Mouse (Mus musculus): ENCODE measurements around the gene Ubp1. TPM values are rescaled to one million over a fixed set of nuclear protein-coding genes. Genes with fewer than 3 reads are reported as not detected.

Ubp1 gene
- polyA plus RNA-seq, 1 experiment from 2014 or later = 29.3 TPM

- no peak for ATAC-seq
- Histone ChIP-seq H3K9me3 (no peaks in the 10 kb centered on the region), H3K9ac (no peak overlapping the region), H3K36me3 (no peaks in the 10 kb centered on the region), H3K4me2 (replicated peaks) (no peak overlapping the region), H3K27ac (no peak overlapping the region), H3K27me3 (replicated peaks) (no peaks in the 10 kb centered on the region), H3K4me3 (replicated peaks) (no peak overlapping the region), H3K4me1 (replicated peaks) (peaks cover 2% of the 10 kb centered on the region; the same call in 1 of the 2 replicates)
- 78% methylated on average over 5 of the region's 5 CpGs for WGBS
These were observed 4.9 kb downstream of the Ubp1 start for GRCm38 (mm10) chr9:113935638-113936037.

GRCm38 (mm10) chr9:113939063-113939850 is 8.5 kb downstream of the Ubp1 start:
- WGBS = 85% methylated on average over 9 of the region's 9 CpGs

GRCm38 (mm10) chr9:113941103-113941805 is 10.5 kb downstream of the Ubp1 start:
- Histone ChIP-seq H3K9ac (no peak overlapping the region), H3K4me1 (replicated peaks) (no peaks in the 10 kb centered on the region), H3K27me3 (replicated peaks) (no peaks in the 10 kb centered on the region), H3K4me3 (replicated peaks) (no peak overlapping the region), H3K9me3 (no peaks in the 10 kb centered on the region), H3K4me2 (replicated peaks) (no peak overlapping the region), H3K27ac (no peak overlapping the region), H3K36me3 (no peaks in the 10 kb centered on the region)
- 88% methylated on average over 3 of the region's 3 CpGs for WGBS
- ATAC-seq = peak; percentile 68; the same call in 1 of the 2 replicates

More at GRCm38 (mm10) chr9:113939063-113939850, 8.5 kb downstream of the Ubp1 start:
- no peak overlapping the region for H3K27ac ChIP-seq
- no peak overlapping the region for H3K4me2 ChIP-seq (replicated peaks)
- no peak overlapping the region for H3K4me3 ChIP-seq (replicated peaks)
- H3K4me1 ChIP-seq (replicated peaks) = no peaks in the 10 kb centered on the region
- H3K9ac ChIP-seq = no peak overlapping the region
- no peaks in the 10 kb centered on the region for H3K27me3 ChIP-seq (replicated peaks)
- no peaks in the 10 kb centered on the region for H3K9me3 ChIP-seq
- no peaks in the 10 kb centered on the region for H3K36me3 ChIP-seq
- ATAC-seq = no peak

- Histone ChIP-seq H3K4me3 (replicated peaks) (no peak overlapping the region), H3K9ac (no peak overlapping the region), H3K4me2 (replicated peaks) (no peak overlapping the region), H3K4me1 (replicated peaks) (no peaks in the 10 kb centered on the region), H3K27ac (no peak overlapping the region), H3K9me3 (no peaks in the 10 kb centered on the region), H3K36me3 (peaks cover 8% of the 10 kb centered on the region), H3K27me3 (replicated peaks) (no peaks in the 10 kb centered on the region)
- WGBS = 90% methylated on average over 1 of the region's 1 CpGs
- ATAC-seq = no peak
These were observed 12.6 kb downstream of the Ubp1 start for GRCm38 (mm10) chr9:113943372-113943771.

GRCm38 (mm10) chr9:113947216-113947615 is 16.5 kb downstream of the Ubp1 start:
- ATAC-seq = no peak
- Histone ChIP-seq H3K36me3 (peaks cover 13% of the 10 kb centered on the region), H3K4me3 (replicated peaks) (no peak overlapping the region), H3K27ac (no peak overlapping the region), H3K9ac (no peak overlapping the region), H3K27me3 (replicated peaks) (no peaks in the 10 kb centered on the region), H3K4me2 (replicated peaks) (no peak overlapping the region), H3K9me3 (no peaks in the 10 kb centered on the region), H3K4me1 (replicated peaks) (no peaks in the 10 kb centered on the region)
- 88% methylated on average over 1 of the region's 1 CpGs for WGBS

GRCm38 (mm10) chr9:113957777-113958176 is 27.0 kb downstream of the Ubp1 start:
- H3K4me3 ChIP-seq (replicated peaks) = no peak overlapping the region
- no peak overlapping the region for H3K27ac ChIP-seq
- H3K36me3 ChIP-seq = peaks cover 9% of the 10 kb centered on the region
- no peak overlapping the region for H3K9ac ChIP-seq
- WGBS = 88% methylated on average over 4 of the region's 4 CpGs
- no peak overlapping the region for H3K4me2 ChIP-seq (replicated peaks)
- no peak for ATAC-seq
- no peaks in the 10 kb centered on the region for H3K27me3 ChIP-seq (replicated peaks)
- no peaks in the 10 kb centered on the region for H3K4me1 ChIP-seq (replicated peaks)
- H3K9me3 ChIP-seq = no peaks in the 10 kb centered on the region

GRCm38 (mm10) chr9:113963718-113964117 is 33.0 kb downstream of the Ubp1 start:
- H3K4me3 ChIP-seq (replicated peaks) = no peak overlapping the region
- no peaks in the 10 kb centered on the region for H3K9me3 ChIP-seq
- ATAC-seq = 0 out of 2 replicates have a peak, but pooled peaks have one; percentile 47
- H3K36me3 ChIP-seq = peaks cover 27% of the 10 kb centered on the region
- H3K9ac ChIP-seq = no peak overlapping the region
- no peaks in the 10 kb centered on the region for H3K27me3 ChIP-seq (replicated peaks)
- no peak overlapping the region for H3K27ac ChIP-seq
- no peak overlapping the region for H3K4me2 ChIP-seq (replicated peaks)
- no peaks in the 10 kb centered on the region for H3K4me1 ChIP-seq (replicated peaks)

GRCm38 (mm10) chr9:113964415-113964814 is 33.7 kb downstream of the Ubp1 start:
- WGBS = 94% methylated on average over 8 of the region's 8 CpGs
- Histone ChIP-seq H3K4me2 (replicated peaks) (no peak overlapping the region), H3K27ac (no peak overlapping the region), H3K4me3 (replicated peaks) (no peak overlapping the region), H3K27me3 (replicated peaks) (no peaks in the 10 kb centered on the region), H3K9ac (no peak overlapping the region), H3K4me1 (replicated peaks) (no peaks in the 10 kb centered on the region), H3K36me3 (peaks cover 26% of the 10 kb centered on the region), H3K9me3 (no peaks in the 10 kb centered on the region)
- no peak for ATAC-seq

GRCm38 (mm10) chr9:113966838-113967237 is 36.1 kb downstream of the Ubp1 start:
- Histone ChIP-seq H3K4me2 (replicated peaks) (no peak overlapping the region), H3K36me3 (peaks cover 32% of the 10 kb centered on the region), H3K9ac (no peak overlapping the region), H3K9me3 (no peaks in the 10 kb centered on the region), H3K27me3 (replicated peaks) (no peaks in the 10 kb centered on the region), H3K4me1 (replicated peaks) (no peaks in the 10 kb centered on the region), H3K27ac (no peak overlapping the region), H3K4me3 (replicated peaks) (no peak overlapping the region)
- ATAC-seq = no peak
- WGBS = 93% methylated on average over 4 of the region's 4 CpGs

GRCm38 (mm10) chr9:113968967-113969366 is 38.2 kb downstream of the Ubp1 start:
- peak; percentile 86 for ATAC-seq
- no peak overlapping the region for H3K4me3 ChIP-seq (replicated peaks)
- 82% methylated on average over 7 of the region's 7 CpGs for WGBS

GRCm38 (mm10) chr9:113969399-113969798 is 38.7 kb downstream of the Ubp1 start:
- no peak for ATAC-seq
- no peaks in the 10 kb centered on the region for H3K9me3 ChIP-seq
- 93% methylated on average over 8 of the region's 8 CpGs for WGBS
- no peak overlapping the region for H3K9ac ChIP-seq
- H3K4me2 ChIP-seq (replicated peaks) = no peak overlapping the region
- no peaks in the 10 kb centered on the region for H3K4me1 ChIP-seq (replicated peaks)
- H3K27ac ChIP-seq = no peak overlapping the region
- H3K36me3 ChIP-seq = peaks cover 38% of the 10 kb centered on the region
- H3K27me3 ChIP-seq (replicated peaks) = no peaks in the 10 kb centered on the region
- no peak overlapping the region for H3K4me3 ChIP-seq (replicated peaks)

More at GRCm38 (mm10) chr9:113968967-113969366, 38.2 kb downstream of the Ubp1 start:
- Histone ChIP-seq H3K27ac (no peak overlapping the region), H3K27me3 (replicated peaks) (no peaks in the 10 kb centered on the region), H3K36me3 (peaks cover 35% of the 10 kb centered on the region), H3K4me1 (replicated peaks) (no peaks in the 10 kb centered on the region), H3K9me3 (no peaks in the 10 kb centered on the region), H3K9ac (no peak overlapping the region), H3K4me2 (replicated peaks) (no peak overlapping the region)

- H3K4me1 ChIP-seq (replicated peaks) = no peaks in the 10 kb centered on the region
- no peaks in the 10 kb centered on the region for H3K9me3 ChIP-seq
- no peak overlapping the region for H3K27ac ChIP-seq
- H3K27me3 ChIP-seq (replicated peaks) = no peaks in the 10 kb centered on the region
- peaks cover 35% of the 10 kb centered on the region for H3K36me3 ChIP-seq
- no peak overlapping the region for H3K9ac ChIP-seq
- no peak for ATAC-seq
- H3K4me2 ChIP-seq (replicated peaks) = no peak overlapping the region
- H3K4me3 ChIP-seq (replicated peaks) = no peak overlapping the region
- WGBS = 93% methylated on average over 14 of the region's 14 CpGs
These were observed 39.3 kb downstream of the Ubp1 start for GRCm38 (mm10) chr9:113970041-113970440.

Data from intestine, embryonic 15.5 days (tissue).